Mouse (Mus musculus) left cerebral cortex, adult 8-10 months (tissue): Measurements from ENCODE around the gene Bpi. TPM values are rescaled to one million over a fixed set of nuclear protein-coding genes. Genes with fewer than 3 reads are reported as not detected.

Experiments used
- DNase-seq, 2 experiments: peaks; one replicate each; pipeline ENCODE4 v3.0.0; 2022; ENCODE audit warnings: low spot score in 2 of 2
- total RNA-seq, 4 experiments: library from RNA; stranded (reverse); gene quantifications; 2 replicates each; pipeline ENCODE4 v1.2.4; 2022

Gene Bpi
- not detected for total RNA-seq

- DNase-seq = no peak
Measured at GRCm38 (mm10) chr2:158258005-158258418, at the start of gene Bpi. Gene Bpi (plus strand): TSS chr2:158258094.

GRCm38 (mm10) chr2:158209776-158210175 is 48.1 kb upstream of the Bpi start:
- DNase-seq = no peak

- DNase-seq = no peak
Measured at GRCm38 (mm10) chr2:158210503-158210902, 47.4 kb upstream of the Bpi start.

GRCm38 (mm10) chr2:158210958-158211357 is 46.9 kb upstream of the Bpi start:
- DNase-seq = no peak

GRCm38 (mm10) chr2:158211764-158212471 is 46.0 kb upstream of the Bpi start:
- no peak for DNase-seq

- DNase-seq = no peak
Measured at GRCm38 (mm10) chr2:158215283-158216117, 42.4 kb upstream of the Bpi start.

GRCm38 (mm10) chr2:158216510-158216909 is 41.4 kb upstream of the Bpi start:
- DNase-seq = no peak

- no peak for DNase-seq
Measured at GRCm38 (mm10) chr2:158219562-158219961, 38.3 kb upstream of the Bpi start.

- no peak for DNase-seq
Measured at GRCm38 (mm10) chr2:158221446-158222084, 36.3 kb upstream of the Bpi start.

GRCm38 (mm10) chr2:158222664-158223063 is 35.2 kb upstream of the Bpi start:
- DNase-seq = no peak

- no peak for DNase-seq
Measured at GRCm38 (mm10) chr2:158223497-158223896, 34.4 kb upstream of the Bpi start.

- no peak for DNase-seq
Measured at GRCm38 (mm10) chr2:158225301-158225700, 32.6 kb upstream of the Bpi start.

GRCm38 (mm10) chr2:158228670-158229502 is 29.0 kb upstream of the Bpi start, which contains the start of gene D630003M21Rik:
Gene D630003M21Rik (minus strand): TSS chr2:158229222.
- DNase-seq = no peak

- DNase-seq = no peak
Measured at GRCm38 (mm10) chr2:158229503-158229892, 28.4 kb upstream of the Bpi start.

- DNase-seq = no peak
Measured at GRCm38 (mm10) chr2:158230617-158231016, 27.3 kb upstream of the Bpi start.

- DNase-seq = no peak
Measured at GRCm38 (mm10) chr2:158231071-158231470, 26.8 kb upstream of the Bpi start.

- DNase-seq = no peak
Measured at GRCm38 (mm10) chr2:158232414-158232813, 25.5 kb upstream of the Bpi start.

- DNase-seq = no peak
Measured at GRCm38 (mm10) chr2:158233106-158233505, 24.8 kb upstream of the Bpi start.

- no peak for DNase-seq
Measured at GRCm38 (mm10) chr2:158236698-158237097, 21.2 kb upstream of the Bpi start.

- DNase-seq = no peak
Measured at GRCm38 (mm10) chr2:158238101-158238500, 19.8 kb upstream of the Bpi start.

GRCm38 (mm10) chr2:158241126-158241738 is 16.7 kb upstream of the Bpi start:
- DNase-seq = no peak
